Mouse (Mus musculus) hindbrain, embryonic 14.5 days (tissue): ENCODE measurements around the gene Ptgir. TPM values are rescaled to one million over a fixed set of nuclear protein-coding genes. Genes with fewer than 3 reads are reported as not detected.
A peak's percentile ranks its signal among the peaks of the same experiment; 100 is the strongest.

Source experiments
- ATAC-seq: fragments of 200-750 bp; cut with Nextera tagmentation; 2 replicates; pipeline ENCODE4 v1.8.0; 2017; ENCODE audit warnings: moderate number of reproducible peaks, mild to moderate bottlenecking, moderate TSS enrichment, moderate library complexity; ENCODE audit not compliant: low FRiP score
- DNase-seq: peaks from one replicate; pipeline ENCODE4 v3.0.0-alpha.2; 2015; ENCODE audit warnings: low spot score
- H3K27ac ChIP-seq: fragments of 300-500 bp; sonication (generic); 2 replicates; pipeline ENCODE4 v1.5.1; 2014; ENCODE audit warnings: mild to moderate bottlenecking, moderate library complexity
- H3K27me3 ChIP-seq: fragments of 300-500 bp; sonication (generic); 2 replicates; pipeline ENCODE4 v1.6.1; 2014; ENCODE audit warnings: mild to moderate bottlenecking, low read length, mixed read lengths; ENCODE audit not compliant: control insufficient read depth, insufficient read depth
- H3K36me3 ChIP-seq: fragments of 300-500 bp; sonication (generic); replicated peaks from 2 replicates; pipeline ENCODE4 v1.6.1; 2014; ENCODE audit not compliant: control insufficient read depth, insufficient read depth
- H3K4me1 ChIP-seq: fragments of 300-500 bp; sonication (generic); replicated peaks from 2 replicates; pipeline ENCODE4 v1.6.1; 2014; ENCODE audit warnings: antibody characterized with exemption, low read length, mixed read lengths; ENCODE audit not compliant: control insufficient read depth, insufficient read depth
- H3K4me2 ChIP-seq: fragments of 300-500 bp; sonication (generic); replicated peaks from 2 replicates; pipeline ENCODE4 v1.6.1; 2014; ENCODE audit warnings: mild to moderate bottlenecking, moderate library complexity
- H3K4me3 ChIP-seq: fragments of 300-500 bp; sonication (generic); replicated peaks from 2 replicates; pipeline ENCODE4 v1.5.1; 2014; ENCODE audit warnings: mild to moderate bottlenecking, low read length
- H3K9ac ChIP-seq: fragments of 300-500 bp; sonication (generic); 2 replicates; pipeline ENCODE4 v1.6.1; 2014
- H3K9me3 ChIP-seq: fragments of 300-500 bp; sonication (generic); 2 replicates; pipeline ENCODE4 v1.6.1; 2016; ENCODE audit warnings: low read length; ENCODE audit not compliant: control insufficient read depth
- WGBS: fragments of 180-500 bp; shearing (Covaris S2); extraction: QIAGEN DNeasy Blood & Tissue Kit; methylation state at CpG from one replicate; pipeline ENCODE4 v1.1.7; 2014; 5-methylcytosine and 5-hydroxymethylcytosine counted together
- polyA plus RNA-seq: library from polyadenylated mRNA; unstranded; fragments of >200 nt; fragmentation: Nextera tagmentation; extraction: Ambion mirVana; gene quantifications from 2 replicates; pipeline ENCODE4 v1.2.1, GENCODE M21; 2014

Gene Ptgir
- polyA plus RNA-seq, 1 experiment from 2014 or later = not detected

DNA sequence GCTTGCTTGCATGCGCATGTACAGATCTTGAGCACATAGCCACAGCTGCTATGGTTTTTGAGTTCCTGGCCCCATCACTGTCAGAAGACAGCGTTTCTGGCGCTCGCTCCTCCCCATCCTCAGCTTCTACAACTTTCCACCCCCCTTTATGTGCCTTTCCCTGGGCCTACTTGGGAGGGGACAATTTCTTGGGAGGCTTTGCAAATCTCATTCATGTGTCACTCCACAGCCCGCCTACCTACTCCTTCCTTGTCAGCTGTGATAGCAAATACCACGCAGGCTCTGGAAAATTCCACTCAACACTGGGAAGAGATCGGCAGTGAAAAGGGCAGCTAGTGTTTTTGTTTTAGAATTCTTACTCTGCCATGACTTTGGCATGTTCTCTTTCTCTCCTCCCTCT, 34.0 kb downstream of the Ptgir start:
- Histone ChIP-seq H3K4me3 (no peak overlapping the region), H3K9me3 (no peaks in the 10 kb centered on the region), H3K27me3 (no peaks in the 10 kb centered on the region), H3K4me1 (peaks cover 52% of the 10 kb centered on the region), H3K36me3 (no peaks in the 10 kb centered on the region), H3K9ac (no peak overlapping the region), H3K27ac (peak overlapping the region; percentile 58; the same call in 1 of the 2 replicates), H3K4me2 (no peak overlapping the region)
- WGBS = 31% methylated on average over 7 of the region's 7 CpGs
- ATAC-seq (no peak), DNase-seq (no peak)

GRCm38 (mm10) chr7:16942861-16943260, 36.6 kb downstream of the Ptgir start:
- Histone ChIP-seq H3K36me3 (no peaks in the 10 kb centered on the region), H3K27ac (peak overlapping the region; percentile 96), H3K9me3 (no peaks in the 10 kb centered on the region), H3K27me3 (0 out of 2 replicates have a peak, but pooled peaks cover 5% of the 10 kb centered on the region), H3K4me1 (peaks cover 71% of the 10 kb centered on the region), H3K4me3 (no peak overlapping the region), H3K4me2 (0 out of 2 replicates have a peak overlapping the region, but pooled peaks have one; percentile 3), H3K9ac (peak overlapping the region; percentile 25; the same call in 1 of the 2 replicates)
- WGBS = 25% methylated on average over 4 of the region's 4 CpGs
- ATAC-seq (no peak), DNase-seq (peak; percentile 65)

DNA sequence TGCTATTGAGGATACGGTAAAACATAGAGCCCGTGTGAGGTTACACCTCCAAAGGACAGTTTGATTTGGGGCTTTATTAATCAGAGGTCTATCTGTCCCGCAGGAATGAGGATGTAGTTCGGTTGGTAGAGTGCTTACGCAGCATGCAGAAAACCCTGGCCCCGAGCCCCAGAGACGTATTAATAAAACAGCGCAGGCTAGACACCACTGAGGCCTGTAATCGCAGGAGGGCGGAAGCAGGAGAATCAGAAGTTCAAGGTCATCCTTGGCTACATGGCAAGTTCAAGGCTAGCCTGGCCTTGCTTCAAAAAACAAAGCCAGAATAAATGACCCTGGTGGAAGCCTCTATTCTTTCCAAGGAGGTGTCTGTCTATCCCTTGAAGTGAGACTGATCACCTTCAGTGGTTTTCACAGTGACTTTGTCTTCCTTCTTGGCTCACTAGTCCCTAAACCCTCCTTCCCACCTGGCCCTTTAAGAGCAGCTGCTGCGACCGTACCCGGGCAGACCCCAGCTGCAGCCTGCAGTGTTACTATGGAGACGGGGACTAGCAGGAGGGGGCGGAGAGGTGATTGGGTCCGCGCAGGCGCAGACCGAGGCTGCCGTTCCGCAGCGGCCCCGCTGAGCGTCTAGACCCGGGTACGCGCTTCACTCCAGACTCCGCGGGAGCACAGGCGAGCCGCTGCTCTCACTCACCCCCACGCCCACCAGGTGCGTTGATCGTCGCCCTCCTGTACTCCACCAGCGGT, 37.9 kb downstream of the Ptgir start, which contains the start of gene Pnmal2:
TSS of gene Pnmal2 (plus strand) at position 622 of the 747 bp plus-strand sequence.
- Histone ChIP-seq H3K36me3 (peaks cover 8% of the 10 kb centered on the region), H3K4me2 (peak within 1 kb of the TSS; percentile 96), H3K4me1 (peaks cover 72% of the 10 kb centered on the region), H3K4me3 (peak within 1 kb of the TSS; percentile 90), H3K9me3 (no peaks in the 10 kb centered on the region), H3K9ac (peak within 1 kb of the TSS; percentile 98), H3K27ac (peak within 1 kb of the TSS; percentile 96), H3K27me3 (0 out of 2 replicates have a peak, but pooled peaks cover 5% of the 10 kb centered on the region)
- WGBS = 6% methylated on average over 36 of the region's 36 CpGs
- ATAC-seq = peak; percentile 86
- DNase-seq = peak; percentile 94

DNA sequence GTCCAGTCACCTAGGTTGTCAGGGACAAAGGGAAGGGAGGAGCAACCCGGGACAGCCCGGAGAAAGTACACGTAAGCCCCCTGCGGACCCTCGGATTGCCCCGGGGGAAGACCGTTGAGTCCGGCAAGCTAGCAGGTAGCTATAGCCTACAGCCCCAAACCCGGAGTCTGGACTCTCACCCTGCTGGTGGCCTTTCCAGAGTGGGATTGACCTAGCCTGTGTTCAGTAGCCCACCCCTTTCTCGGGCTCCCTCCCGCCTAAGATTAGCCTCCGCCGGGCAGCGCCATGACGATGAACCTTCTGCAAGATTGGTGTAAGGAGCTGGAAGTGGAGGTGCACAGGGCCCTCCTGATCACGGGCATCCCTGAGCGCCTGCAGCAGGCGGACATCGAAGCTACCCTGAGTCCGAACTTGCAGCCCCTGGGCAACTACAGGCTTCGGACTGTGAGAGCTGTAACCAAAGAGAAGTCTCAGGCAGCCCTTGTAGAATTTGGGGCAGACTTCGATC, 38.6 kb downstream of the Ptgir start:
- Histone ChIP-seq H3K9me3 (no peaks in the 10 kb centered on the region), H3K4me1 (peaks cover 72% of the 10 kb centered on the region), H3K27ac (peak overlapping the region; percentile 96), H3K36me3 (peaks cover 8% of the 10 kb centered on the region), H3K27me3 (0 out of 2 replicates have a peak, but pooled peaks cover 5% of the 10 kb centered on the region), H3K4me3 (peak overlapping the region; percentile 90), H3K4me2 (peak overlapping the region; percentile 96), H3K9ac (peak overlapping the region; percentile 98)
- ATAC-seq (no peak; the same call in 1 of the 2 replicates), DNase-seq (no peak)
- WGBS = under 1% methylated on average over 22 of the region's 22 CpGs

DNA sequence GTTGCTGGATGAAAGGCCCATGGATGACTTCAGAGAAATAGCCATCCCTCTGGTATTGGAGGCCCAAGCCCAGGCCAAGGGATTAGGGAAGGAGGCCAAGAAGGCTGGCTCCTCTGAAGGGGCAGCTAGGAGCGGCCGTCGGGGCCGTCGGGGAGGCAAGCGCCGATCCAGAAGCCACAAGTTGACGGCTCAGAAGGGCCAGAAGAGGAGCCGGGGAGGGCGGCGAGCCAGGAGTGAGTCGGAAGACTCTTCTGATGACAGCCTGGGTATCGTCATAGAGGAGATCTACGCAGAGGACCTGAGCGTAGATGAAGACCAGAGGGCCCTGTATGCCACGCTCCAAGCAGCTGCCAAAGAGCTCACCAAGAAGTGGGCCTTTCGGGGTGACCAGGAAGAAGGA, 39.1 kb downstream of the Ptgir start:
- Histone ChIP-seq H3K27me3 (0 out of 2 replicates have a peak, but pooled peaks cover 5% of the 10 kb centered on the region), H3K4me1 (peaks cover 69% of the 10 kb centered on the region), H3K9ac (peak overlapping the region; percentile 98), H3K27ac (peak overlapping the region; percentile 96), H3K4me2 (peak overlapping the region; percentile 96), H3K9me3 (no peaks in the 10 kb centered on the region), H3K4me3 (peak overlapping the region; percentile 90), H3K36me3 (peaks cover 8% of the 10 kb centered on the region)
- WGBS = 8% methylated on average over 17 of the region's 17 CpGs
- no peak for DNase-seq
- ATAC-seq = no peak

DNA sequence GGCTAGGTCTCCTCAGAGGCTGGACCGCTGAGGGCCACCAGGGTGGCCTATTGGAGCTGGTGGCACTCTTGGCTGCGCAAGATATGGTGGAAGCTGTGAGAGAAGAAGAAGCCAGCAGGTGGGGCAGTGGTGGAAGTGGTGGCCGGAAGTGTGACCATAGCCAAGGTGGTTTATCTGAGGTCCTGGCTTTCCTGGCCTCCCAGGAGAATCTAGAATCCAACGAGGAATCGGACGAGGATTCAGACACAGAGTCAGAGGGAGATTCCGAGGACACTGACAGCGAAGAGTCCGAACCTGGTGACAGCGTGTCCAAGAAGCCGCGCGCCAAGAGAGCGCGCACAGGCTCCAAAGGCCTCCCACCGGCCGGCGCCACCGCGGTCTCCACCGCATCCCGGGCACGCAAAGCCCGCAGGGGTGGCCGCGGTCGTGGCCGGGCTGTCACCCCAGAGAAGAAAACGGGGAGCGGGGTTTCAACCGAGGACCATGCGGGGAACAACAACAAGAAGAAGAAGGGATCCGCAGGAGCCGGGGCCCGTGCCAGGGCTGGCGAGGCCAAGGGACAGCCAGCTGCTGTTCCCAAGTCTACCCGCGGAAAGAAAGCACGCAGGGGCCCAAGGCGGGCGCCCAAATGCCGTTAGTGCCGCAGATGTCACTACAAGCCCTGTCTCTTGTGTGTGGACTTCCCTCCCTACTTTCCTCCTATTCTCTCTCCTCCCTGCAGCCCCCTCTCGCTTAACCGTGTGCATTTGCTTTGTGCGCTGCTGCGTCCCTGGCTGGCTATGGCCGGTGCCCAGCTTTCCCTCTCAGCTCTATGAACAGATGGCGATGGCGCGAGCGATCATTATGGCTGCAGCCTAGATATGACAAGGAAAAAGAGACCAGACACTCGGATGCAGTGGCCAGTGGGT, 40.4 kb downstream of the Ptgir start:
- WGBS = 3% methylated on average over 53 of the region's 53 CpGs
- H3K9me3 ChIP-seq = no peaks in the 10 kb centered on the region
- H3K4me3 ChIP-seq = peak overlapping the region; percentile 90
- peak overlapping the region; percentile 96 for H3K4me2 ChIP-seq
- peak overlapping the region; percentile 98 for H3K9ac ChIP-seq
- DNase-seq (no peak), ATAC-seq (no peak)
- H3K4me1 ChIP-seq = peaks cover 66% of the 10 kb centered on the region
- peak overlapping the region; percentile 96 for H3K27ac ChIP-seq
- H3K27me3 ChIP-seq = 0 out of 2 replicates have a peak, but pooled peaks cover 5% of the 10 kb centered on the region
- peaks cover 8% of the 10 kb centered on the region for H3K36me3 ChIP-seq

GRCm38 (mm10) chr7:16947349-16947895, 41.1 kb downstream of the Ptgir start:
- Histone ChIP-seq H3K36me3 (peaks cover 8% of the 10 kb centered on the region), H3K4me3 (peak overlapping the region; percentile 90), H3K9ac (peak overlapping the region; percentile 98), H3K27ac (peak overlapping the region; percentile 96), H3K4me2 (peak overlapping the region; percentile 96), H3K4me1 (peaks cover 64% of the 10 kb centered on the region), H3K9me3 (no peaks in the 10 kb centered on the region), H3K27me3 (0 out of 2 replicates have a peak, but pooled peaks cover 5% of the 10 kb centered on the region)
- ATAC-seq (no peak), DNase-seq (no peak)
- WGBS = 12% methylated on average over 22 of the region's 22 CpGs

DNA sequence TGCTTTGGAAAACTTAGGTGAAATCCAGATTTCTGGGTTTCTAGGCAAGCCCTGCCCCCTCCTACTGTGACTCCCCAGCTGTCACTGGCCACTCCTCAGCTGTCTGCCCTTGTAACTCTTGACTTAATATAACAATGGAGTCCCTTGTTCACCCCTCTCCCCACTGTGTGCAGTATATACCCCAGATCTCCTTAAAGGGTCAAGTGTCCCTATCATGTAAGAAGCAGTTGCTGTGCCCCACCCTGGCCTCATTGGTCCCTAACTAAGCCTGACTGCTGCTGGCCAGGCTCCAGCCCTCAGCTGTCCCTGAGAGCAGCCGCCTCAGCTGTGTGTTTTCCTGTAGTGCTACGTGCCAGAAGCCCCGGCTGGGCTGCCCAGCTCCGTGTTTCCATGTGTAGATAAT, 41.7 kb downstream of the Ptgir start:
- WGBS = 0% methylated on average over 4 of the region's 4 CpGs
- ATAC-seq (no peak), DNase-seq (peak; percentile 57)
- H3K4me1 ChIP-seq = peaks cover 58% of the 10 kb centered on the region
- H3K4me3 ChIP-seq = peak overlapping the region; percentile 90
- H3K36me3 ChIP-seq = peaks cover 8% of the 10 kb centered on the region
- H3K9me3 ChIP-seq = no peaks in the 10 kb centered on the region
- peak overlapping the region; percentile 96 for H3K27ac ChIP-seq
- 0 out of 2 replicates have a peak, but pooled peaks cover 5% of the 10 kb centered on the region for H3K27me3 ChIP-seq
- peak overlapping the region; percentile 98 for H3K9ac ChIP-seq
- H3K4me2 ChIP-seq = peak overlapping the region; percentile 96
